Mouse (Mus musculus): Measurements from ENCODE around the gene Tsacc. TPM values are rescaled to one million over a fixed set of nuclear protein-coding genes. Genes with fewer than 3 reads are reported as not detected.
"Not testable (repeated sequence)": the region's sequence is repeated elsewhere in the genome, so short reads cannot be mapped to it uniquely, and the experiment has no call there.

Tsacc gene
- polyA plus RNA-seq, 1 experiment from 2014 or later: 10.8 TPM

DNA sequence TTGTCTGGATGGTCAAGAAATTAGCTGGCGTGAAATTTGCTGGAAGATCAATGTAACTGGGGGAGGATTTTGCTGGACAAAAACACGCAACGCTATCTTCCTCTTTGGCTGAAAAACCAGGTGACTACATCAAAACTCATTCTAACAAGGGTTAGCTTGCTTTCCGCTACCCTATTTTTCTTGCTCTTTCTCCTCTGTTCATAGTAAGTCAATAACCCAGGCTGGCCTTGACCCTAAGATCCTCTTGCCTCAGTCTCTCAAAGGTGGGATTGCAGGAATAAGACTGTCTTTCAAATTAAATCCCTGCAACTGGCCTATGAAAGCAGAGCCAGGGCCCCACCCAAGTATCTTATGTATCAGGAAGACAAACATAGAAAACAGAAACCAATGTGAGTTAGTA is 9.7 kb downstream of the Tsacc start, which contains the start of gene Gm38392:
Gene Gm38392 (minus strand): TSS at position 101 of the 400 bp plus-strand sequence.
- ATAC-seq: no peak

DNA sequence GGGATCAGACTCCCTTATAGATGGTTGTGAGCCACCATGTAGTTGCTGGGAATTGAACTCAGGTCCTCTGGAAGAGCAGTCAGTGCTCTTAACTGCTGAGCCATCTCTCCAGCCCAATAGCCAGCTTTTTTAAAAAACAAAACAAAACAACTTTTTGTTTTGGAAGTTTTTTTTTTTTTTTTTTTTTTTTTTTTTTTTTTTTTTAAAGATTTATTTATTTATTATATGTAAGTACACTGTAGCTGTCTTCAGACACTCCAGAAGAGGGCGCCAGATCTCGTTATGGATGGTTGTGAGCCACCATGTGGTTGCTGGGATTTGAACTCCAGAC is 11.3 kb downstream of the Tsacc start:
- no CpG with 5 or more reads among the region's 2 CpGs for WGBS

More for the DNA sequence above, 9.7 kb downstream of the Tsacc start, which contains the start of gene Gm38392:
- H3K4me1 ChIP-seq (ENCODE audit: insufficient read depth, low read depth, low read length): no peaks in the 10 kb centered on the region
- no peaks in the 10 kb centered on the region for H3K27me3 ChIP-seq (replicated peaks; ENCODE audit: insufficient read depth, low read length)
- TF ChIP-seq CTCF (IDR thresholded peaks at IDR 0.05) (no peak), EP300 (IDR thresholded peaks at IDR 0.05) (no peak)
- no peak within 1 kb of the TSS for H3K4me3 ChIP-seq (ENCODE audit: low read depth, low read length)
- no peaks in the 10 kb centered on the region for H3K36me3 ChIP-seq (ENCODE audit: insufficient read depth, low read length)
- H3K9ac ChIP-seq (replicated peaks; ENCODE audit: low read depth): no peak within 1 kb of the TSS
- no peaks in the 10 kb centered on the region for H3K9me3 ChIP-seq (ENCODE audit: low read length)
- DNase-seq (ENCODE audit: low spot score): no peak
- no peak within 1 kb of the TSS for H3K4me2 ChIP-seq (replicated peaks; ENCODE audit: low read depth, low read length)
- peak within 1 kb of the TSS; percentile 71; the same call in 1 of the 2 replicates for H3K27ac ChIP-seq (ENCODE audit: low read length)
- 98% methylated on average over 4 of the region's 4 CpGs for WGBS

DNA sequence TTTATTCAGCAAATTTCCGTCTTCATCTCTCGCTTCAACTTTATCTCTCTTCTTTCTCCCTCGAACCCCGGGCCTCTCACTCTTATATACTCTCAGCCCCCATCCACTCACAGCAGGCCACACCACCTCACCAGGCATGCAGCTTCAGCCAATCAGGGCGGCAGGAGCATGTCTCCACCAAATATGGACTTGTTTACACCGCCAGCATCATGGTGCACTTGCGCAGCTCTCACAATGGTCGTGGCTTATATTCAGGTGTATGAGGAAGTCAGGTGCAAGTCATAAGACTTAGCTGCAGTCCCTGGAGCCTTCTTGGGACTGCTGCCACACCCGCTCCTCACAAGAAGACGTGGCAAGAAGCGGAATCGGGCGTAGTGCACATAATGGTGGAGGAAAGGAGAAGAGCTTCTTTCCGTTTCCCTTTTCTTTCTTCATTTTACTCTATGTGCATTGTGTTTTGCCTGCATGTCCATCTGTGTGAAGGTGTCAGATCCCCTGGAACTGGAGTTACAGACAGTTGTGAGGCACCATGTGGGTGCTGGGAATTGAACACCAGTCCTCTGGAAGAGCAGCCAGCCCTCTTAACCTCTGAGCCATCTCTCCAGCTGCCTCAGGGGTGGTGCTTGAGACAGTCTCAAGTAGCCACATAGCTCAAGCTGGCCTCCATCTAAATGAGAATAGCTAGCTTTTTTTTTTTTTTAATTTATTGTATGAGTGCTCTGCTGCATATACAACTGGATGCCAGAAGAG is 11.8 kb downstream of the Tsacc start:
- not testable (repeated sequence) for H3K27ac ChIP-seq (ENCODE audit: low read length); H3K9ac ChIP-seq (replicated peaks; ENCODE audit: low read depth); H3K27me3 ChIP-seq (replicated peaks; ENCODE audit: insufficient read depth, low read length); H3K9me3 ChIP-seq (ENCODE audit: low read length); H3K36me3 ChIP-seq (ENCODE audit: insufficient read depth, low read length); H3K4me1 ChIP-seq (ENCODE audit: insufficient read depth, low read depth, low read length); H3K4me2 ChIP-seq (replicated peaks; ENCODE audit: low read depth, low read length); H3K4me3 ChIP-seq (ENCODE audit: low read depth, low read length); DNase-seq (ENCODE audit: low spot score); ATAC-seq
- 94% methylated on average over 14 of the region's 14 CpGs for WGBS

More for the DNA sequence above, 11.3 kb downstream of the Tsacc start:
- H3K36me3 ChIP-seq (ENCODE audit: insufficient read depth, low read length); H3K9ac ChIP-seq (replicated peaks; ENCODE audit: low read depth); H3K4me3 ChIP-seq (ENCODE audit: low read depth, low read length); H3K4me2 ChIP-seq (replicated peaks; ENCODE audit: low read depth, low read length); H3K4me1 ChIP-seq (ENCODE audit: insufficient read depth, low read depth, low read length); H3K27ac ChIP-seq (ENCODE audit: low read length); H3K9me3 ChIP-seq (ENCODE audit: low read length); DNase-seq (ENCODE audit: low spot score); ATAC-seq; H3K27me3 ChIP-seq (replicated peaks; ENCODE audit: insufficient read depth, low read length): not testable (repeated sequence)

- Histone ChIP-seq H3K27ac (ENCODE audit: low read length) (peak overlapping the region; percentile 51), H3K4me2 (replicated peaks; ENCODE audit: low read depth, low read length) (peak overlapping the region; percentile 34)
- WGBS: 49% methylated on average over 11 of the region's 11 CpGs
- H3K27me3 ChIP-seq (replicated peaks; ENCODE audit: insufficient read depth, low read length); H3K36me3 ChIP-seq (ENCODE audit: insufficient read depth, low read length); H3K4me1 ChIP-seq (ENCODE audit: insufficient read depth, low read depth, low read length); H3K4me3 ChIP-seq (ENCODE audit: low read depth, low read length); H3K9ac ChIP-seq (replicated peaks; ENCODE audit: low read depth); H3K9me3 ChIP-seq (ENCODE audit: low read length): not testable (repeated sequence)
- peak; percentile 67 for ATAC-seq
- DNase-seq (ENCODE audit: low spot score): peak; percentile 80
- TF ChIP-seq EP300 (IDR thresholded peaks at IDR 0.05): peak; percentile 76
Measured at GRCm38 (mm10) chr3:88281141-88281916, 15.5 kb downstream of the Tsacc start.

- Histone ChIP-seq H3K27me3 (replicated peaks; ENCODE audit: insufficient read depth, low read length) (no peaks in the 10 kb centered on the region), H3K4me1 (ENCODE audit: insufficient read depth, low read depth, low read length) (no peaks in the 10 kb centered on the region), H3K36me3 (ENCODE audit: insufficient read depth, low read length) (no peaks in the 10 kb centered on the region), H3K9me3 (ENCODE audit: low read length) (no peaks in the 10 kb centered on the region), H3K9ac (replicated peaks; ENCODE audit: low read depth) (no peak overlapping the region), H3K4me3 (ENCODE audit: low read depth, low read length) (no peak overlapping the region), H3K27ac (ENCODE audit: low read length) (no peak overlapping the region), H3K4me2 (replicated peaks; ENCODE audit: low read depth, low read length) (0 out of 2 replicates have a peak overlapping the region, but pooled peaks have one; percentile 34)
- ATAC-seq: no peak
- DNase-seq (ENCODE audit: low spot score): no peak
- 92% methylated on average over 2 of the region's 2 CpGs for WGBS
- TF ChIP-seq EP300 (IDR thresholded peaks at IDR 0.05) (no peak), CTCF (IDR thresholded peaks at IDR 0.05) (no peak)
Measured at GRCm38 (mm10) chr3:88280035-88280434, 16.8 kb downstream of the Tsacc start.

GRCm38 (mm10) chr3:88276529-88277143 is 20.2 kb downstream of the Tsacc start:
- TF ChIP-seq CTCF (IDR thresholded peaks at IDR 0.05) (peak; percentile 71), EP300 (IDR thresholded peaks at IDR 0.05) (no peak)
- no peak for DNase-seq (ENCODE audit: low spot score)
- WGBS: 28% methylated on average over 7 of the region's 7 CpGs

More at GRCm38 (mm10) chr3:88276529-88277143, 20.2 kb downstream of the Tsacc start:
- Histone ChIP-seq H3K27me3 (replicated peaks; ENCODE audit: insufficient read depth, low read length) (no peaks in the 10 kb centered on the region), H3K27ac (ENCODE audit: low read length) (no peak overlapping the region), H3K9ac (replicated peaks; ENCODE audit: low read depth) (no peak overlapping the region), H3K4me2 (replicated peaks; ENCODE audit: low read depth, low read length) (no peak overlapping the region), H3K36me3 (ENCODE audit: insufficient read depth, low read length) (no peaks in the 10 kb centered on the region), H3K4me3 (ENCODE audit: low read depth, low read length) (no peak overlapping the region), H3K4me1 (ENCODE audit: insufficient read depth, low read depth, low read length) (no peaks in the 10 kb centered on the region), H3K9me3 (ENCODE audit: low read length) (no peaks in the 10 kb centered on the region)
- 0 out of 2 replicates have a peak, but pooled peaks have one; percentile 23 for ATAC-seq
